Mouse (Mus musculus): ENCODE measurements around the gene Barx2. TPM values are rescaled to one million over a fixed set of nuclear protein-coding genes. Genes with fewer than 3 reads are reported as not detected.

Gene Barx2
- polyA plus RNA-seq, 1 experiment from 2014 or later: not detected

DNA sequence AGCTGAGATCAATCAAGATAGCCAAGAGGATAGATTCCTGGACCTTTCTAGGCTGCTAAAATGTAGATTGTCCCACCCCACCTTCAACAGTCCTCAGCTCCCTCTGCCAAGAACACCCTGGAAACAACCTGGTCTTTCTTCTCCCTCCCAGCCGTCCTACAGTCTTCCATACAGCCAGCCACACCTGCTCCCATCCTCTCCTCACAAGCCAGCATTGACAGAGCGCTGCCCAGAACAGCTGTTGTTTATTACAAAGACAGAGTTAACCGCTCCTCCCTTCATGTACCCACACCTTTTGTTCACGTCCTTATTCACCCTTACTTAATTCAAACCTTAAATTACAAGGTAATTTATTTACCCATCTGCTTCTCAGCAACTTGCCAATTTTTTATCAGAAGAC, 41.9 kb downstream of the Barx2 start:
- Histone ChIP-seq H3K4me1 (ENCODE audit: control insufficient read depth, insufficient read depth, low read length) (no peaks in the 10 kb centered on the region), H3K4me3 (ENCODE audit: low read length) (no peak overlapping the region), H3K27ac (ENCODE audit: low read length) (no peak overlapping the region), H3K9ac (ENCODE audit: low read length) (no peak overlapping the region), H3K36me3 (ENCODE audit: control insufficient read depth, insufficient read depth) (no peaks in the 10 kb centered on the region), H3K9me3 (replicated peaks; ENCODE audit: control insufficient read depth, low read length) (no peaks in the 10 kb centered on the region), H3K27me3 (ENCODE audit: control insufficient read depth, insufficient read depth, low read length) (no peaks in the 10 kb centered on the region), H3K4me2 (ENCODE audit: low read depth, low read length) (no peak overlapping the region)
- WGBS: 56% methylated on average over 4 of the region's 4 CpGs
- no peak for ATAC-seq (replicated peaks; ENCODE audit: extremely low read depth, insufficient read depth, low FRiP score)

DNA sequence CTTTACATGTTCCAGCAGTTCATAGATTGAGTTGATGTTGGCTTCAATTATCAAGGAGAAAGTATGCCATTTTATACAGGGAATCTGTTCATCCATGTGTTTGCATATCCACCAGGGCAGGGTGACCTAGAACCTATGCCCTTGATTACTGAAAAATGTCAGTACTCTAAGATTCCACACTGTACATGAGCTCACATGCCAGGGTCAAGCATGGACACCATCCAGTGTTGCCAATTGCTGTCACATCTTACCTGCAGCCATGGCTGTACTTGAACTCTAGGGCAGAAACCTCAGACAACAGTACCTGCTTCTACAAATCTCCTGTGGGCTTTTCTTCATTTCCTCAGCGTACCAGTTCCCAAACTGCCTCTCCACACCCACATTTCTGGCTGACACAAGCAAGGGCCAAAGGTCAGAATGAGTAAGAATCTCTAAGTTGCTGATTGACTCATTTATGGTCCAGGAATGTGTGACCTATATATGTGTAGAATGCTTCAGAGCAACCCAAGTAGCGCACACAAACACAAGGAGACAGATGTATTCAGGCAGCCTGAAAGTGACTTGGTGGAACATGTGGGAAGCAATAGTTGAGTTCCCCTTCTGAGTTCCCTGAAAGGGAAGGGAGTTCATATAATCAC, 44.3 kb downstream of the Barx2 start:
- no peak overlapping the region for H3K9ac ChIP-seq (ENCODE audit: low read length)
- no peak overlapping the region for H3K4me3 ChIP-seq (ENCODE audit: low read length)
- H3K4me1 ChIP-seq (ENCODE audit: control insufficient read depth, insufficient read depth, low read length): no peaks in the 10 kb centered on the region
- no peak overlapping the region for H3K4me2 ChIP-seq (ENCODE audit: low read depth, low read length)
- H3K36me3 ChIP-seq (ENCODE audit: control insufficient read depth, insufficient read depth): no peaks in the 10 kb centered on the region
- H3K27ac ChIP-seq (ENCODE audit: low read length): no peak overlapping the region
- no peaks in the 10 kb centered on the region for H3K9me3 ChIP-seq (replicated peaks; ENCODE audit: control insufficient read depth, low read length)
- no peak for ATAC-seq (replicated peaks; ENCODE audit: extremely low read depth, insufficient read depth, low FRiP score)
- H3K27me3 ChIP-seq (ENCODE audit: control insufficient read depth, insufficient read depth, low read length): no peaks in the 10 kb centered on the region
- 77% methylated on average over 2 of the region's 2 CpGs for WGBS

DNA sequence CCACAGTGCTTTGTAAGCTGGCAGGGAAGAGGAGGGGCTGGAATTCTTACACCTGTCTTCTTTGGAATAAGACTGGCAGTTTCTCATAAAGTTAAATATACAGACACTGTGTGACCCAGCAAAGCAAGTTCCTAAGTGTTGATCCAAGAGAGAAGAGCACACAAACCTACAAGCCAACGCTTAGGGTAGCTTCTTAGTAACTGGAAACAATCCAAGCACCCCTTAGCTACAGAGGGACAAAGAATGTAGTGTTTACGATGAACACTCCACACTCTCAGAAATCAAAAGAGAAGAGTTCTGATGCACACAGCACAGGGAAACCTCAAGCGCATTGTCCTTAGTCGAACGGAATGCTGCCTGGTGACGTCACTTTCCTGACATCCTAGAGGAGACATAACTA, 49.4 kb downstream of the Barx2 start:
- ATAC-seq (replicated peaks; ENCODE audit: extremely low read depth, insufficient read depth, low FRiP score): no peak
- WGBS: 54% methylated on average over 6 of the region's 6 CpGs
- H3K36me3 ChIP-seq (ENCODE audit: control insufficient read depth, insufficient read depth): no peaks in the 10 kb centered on the region
- H3K27me3 ChIP-seq (ENCODE audit: control insufficient read depth, insufficient read depth, low read length): peaks cover 5% of the 10 kb centered on the region
- H3K4me3 ChIP-seq (ENCODE audit: low read length): no peak overlapping the region
- no peaks in the 10 kb centered on the region for H3K4me1 ChIP-seq (ENCODE audit: control insufficient read depth, insufficient read depth, low read length)
- H3K9ac ChIP-seq (ENCODE audit: low read length): no peak overlapping the region
- H3K27ac ChIP-seq (ENCODE audit: low read length): no peak overlapping the region
- H3K4me2 ChIP-seq (ENCODE audit: low read depth, low read length): no peak overlapping the region
- H3K9me3 ChIP-seq (replicated peaks; ENCODE audit: control insufficient read depth, low read length): no peaks in the 10 kb centered on the region

DNA sequence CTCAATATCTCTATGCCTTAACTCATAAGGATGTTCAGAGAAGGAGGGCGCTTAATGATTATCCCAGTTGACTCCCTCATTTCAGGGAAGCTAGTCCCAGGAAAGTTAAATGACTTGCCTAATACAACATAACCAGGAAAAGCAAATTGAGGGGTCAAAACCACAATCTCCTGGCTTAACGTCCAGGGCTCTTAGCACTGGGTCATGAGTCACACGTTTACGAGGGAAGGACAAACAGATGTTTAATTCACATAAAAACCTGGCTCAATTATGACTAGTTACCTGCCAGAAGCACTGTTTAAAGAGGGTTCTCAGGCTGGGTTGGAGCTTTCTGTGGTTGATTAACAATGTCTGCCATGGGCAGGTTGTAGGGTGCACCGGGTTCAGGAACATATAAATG, 53.8 kb downstream of the Barx2 start:
- H3K9ac ChIP-seq (ENCODE audit: low read length): no peak overlapping the region
- H3K4me3 ChIP-seq (ENCODE audit: low read length): no peak overlapping the region
- no peaks in the 10 kb centered on the region for H3K4me1 ChIP-seq (ENCODE audit: control insufficient read depth, insufficient read depth, low read length)
- H3K36me3 ChIP-seq (ENCODE audit: control insufficient read depth, insufficient read depth): no peaks in the 10 kb centered on the region
- no peak overlapping the region for H3K27ac ChIP-seq (ENCODE audit: low read length)
- no peak overlapping the region for H3K4me2 ChIP-seq (ENCODE audit: low read depth, low read length)
- 85% methylated on average over 5 of the region's 5 CpGs for WGBS
- peaks cover 14% of the 10 kb centered on the region for H3K27me3 ChIP-seq (ENCODE audit: control insufficient read depth, insufficient read depth, low read length)
- H3K9me3 ChIP-seq (replicated peaks; ENCODE audit: control insufficient read depth, low read length): no peaks in the 10 kb centered on the region
- no peak for ATAC-seq (replicated peaks; ENCODE audit: extremely low read depth, insufficient read depth, low FRiP score)

DNA sequence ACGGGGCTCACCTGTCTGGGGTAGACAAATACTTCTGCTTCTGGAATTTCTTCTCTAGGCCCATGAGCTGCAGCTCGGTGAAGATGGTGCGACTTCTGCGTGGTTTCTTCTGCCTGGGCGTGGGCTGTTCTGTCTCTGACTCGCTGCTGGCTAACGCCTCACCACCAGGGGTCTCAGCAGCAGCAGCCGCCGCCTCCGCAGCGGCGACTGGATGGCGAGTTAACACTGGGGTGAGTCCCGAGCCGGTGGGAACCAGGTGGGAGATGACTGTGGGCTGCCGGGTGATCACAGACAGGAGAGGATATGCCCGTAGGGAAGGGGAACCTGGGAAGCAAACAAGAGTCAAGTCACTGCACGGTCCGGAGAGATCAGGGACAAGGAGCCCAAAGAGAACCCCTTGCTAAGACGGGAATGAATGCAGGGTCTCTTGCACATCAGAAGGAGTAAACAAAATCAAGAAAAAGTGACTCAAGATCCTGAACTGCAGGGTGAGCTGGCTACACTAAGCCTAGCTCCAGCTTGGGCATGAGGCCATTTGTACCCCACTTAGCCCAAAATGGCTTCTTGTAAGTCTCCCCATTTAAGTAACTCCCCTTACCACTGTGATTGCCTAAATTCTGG, 54.4 kb downstream of the Barx2 start:
- peak overlapping the region; percentile 11; the same call in 1 of the 2 replicates for H3K4me3 ChIP-seq (ENCODE audit: low read length)
- no peaks in the 10 kb centered on the region for H3K9me3 ChIP-seq (replicated peaks; ENCODE audit: control insufficient read depth, low read length)
- 8% methylated on average over 20 of the region's 20 CpGs for WGBS
- H3K27me3 ChIP-seq (ENCODE audit: control insufficient read depth, insufficient read depth, low read length): peaks cover 14% of the 10 kb centered on the region
- H3K27ac ChIP-seq (ENCODE audit: low read length): no peak overlapping the region
- H3K4me1 ChIP-seq (ENCODE audit: control insufficient read depth, insufficient read depth, low read length): no peaks in the 10 kb centered on the region
- peak overlapping the region; percentile 60 for H3K4me2 ChIP-seq (ENCODE audit: low read depth, low read length)
- H3K36me3 ChIP-seq (ENCODE audit: control insufficient read depth, insufficient read depth): no peaks in the 10 kb centered on the region
- H3K9ac ChIP-seq (ENCODE audit: low read length): no peak overlapping the region
- ATAC-seq (replicated peaks; ENCODE audit: extremely low read depth, insufficient read depth, low FRiP score): no peak

DNA sequence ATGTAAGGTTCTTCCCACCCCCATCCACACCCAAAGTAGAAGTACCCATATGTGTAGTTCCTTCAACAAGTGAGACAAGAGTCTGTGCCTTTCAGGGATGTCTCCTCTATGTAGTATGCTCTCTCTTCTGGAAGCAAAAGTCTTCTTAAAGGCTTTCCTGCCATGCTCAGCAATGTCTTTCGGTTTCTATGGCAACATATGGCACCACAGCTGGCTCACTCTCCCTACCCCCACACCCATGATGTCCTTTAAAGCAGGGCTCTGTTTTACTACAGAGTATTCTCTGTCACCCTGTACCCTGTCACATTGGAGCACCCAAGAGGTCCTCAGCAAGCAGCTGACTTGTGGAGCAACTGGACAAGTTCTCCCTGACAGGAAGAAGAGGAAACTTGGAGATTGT, 55.8 kb downstream of the Barx2 start:
- Histone ChIP-seq H3K9ac (ENCODE audit: low read length) (no peak overlapping the region), H3K4me2 (ENCODE audit: low read depth, low read length) (no peak overlapping the region), H3K27ac (ENCODE audit: low read length) (no peak overlapping the region), H3K36me3 (ENCODE audit: control insufficient read depth, insufficient read depth) (no peaks in the 10 kb centered on the region), H3K4me1 (ENCODE audit: control insufficient read depth, insufficient read depth, low read length) (no peaks in the 10 kb centered on the region), H3K4me3 (ENCODE audit: low read length) (no peak overlapping the region), H3K27me3 (ENCODE audit: control insufficient read depth, insufficient read depth, low read length) (peaks cover 14% of the 10 kb centered on the region), H3K9me3 (replicated peaks; ENCODE audit: control insufficient read depth, low read length) (no peaks in the 10 kb centered on the region)
- no peak for ATAC-seq (replicated peaks; ENCODE audit: extremely low read depth, insufficient read depth, low FRiP score)
- WGBS: 67% methylated on average over 1 of the region's 1 CpGs

DNA sequence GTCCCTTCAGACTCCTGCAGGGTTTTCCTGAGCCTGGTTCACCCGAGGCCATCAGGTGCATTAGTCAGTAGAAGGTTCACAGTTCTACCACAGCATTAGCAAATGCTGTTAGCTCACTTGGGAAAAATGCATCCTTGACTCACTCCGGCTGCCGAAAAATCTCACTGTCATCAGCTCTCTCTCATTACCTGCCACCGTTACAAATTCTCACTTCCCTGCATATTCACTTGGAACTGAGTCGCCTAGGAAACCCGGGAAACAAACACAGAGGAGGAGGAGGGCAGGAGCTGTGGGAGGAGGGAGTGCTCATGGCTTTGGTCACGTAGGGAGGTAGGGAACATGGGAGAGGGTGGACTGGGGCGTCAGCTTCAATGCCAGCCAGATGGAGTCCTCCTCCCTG, 56.8 kb downstream of the Barx2 start:
- H3K4me2 ChIP-seq (ENCODE audit: low read depth, low read length): no peak overlapping the region
- ATAC-seq (replicated peaks; ENCODE audit: extremely low read depth, insufficient read depth, low FRiP score): no peak
- no peak overlapping the region for H3K9ac ChIP-seq (ENCODE audit: low read length)
- no peak overlapping the region for H3K4me3 ChIP-seq (ENCODE audit: low read length)
- no peak overlapping the region for H3K27ac ChIP-seq (ENCODE audit: low read length)
- H3K9me3 ChIP-seq (replicated peaks; ENCODE audit: control insufficient read depth, low read length): no peaks in the 10 kb centered on the region
- 33% methylated on average over 8 of the region's 8 CpGs for WGBS
- no peaks in the 10 kb centered on the region for H3K36me3 ChIP-seq (ENCODE audit: control insufficient read depth, insufficient read depth)
- no peaks in the 10 kb centered on the region for H3K4me1 ChIP-seq (ENCODE audit: control insufficient read depth, insufficient read depth, low read length)
- H3K27me3 ChIP-seq (ENCODE audit: control insufficient read depth, insufficient read depth, low read length): peaks cover 14% of the 10 kb centered on the region

DNA sequence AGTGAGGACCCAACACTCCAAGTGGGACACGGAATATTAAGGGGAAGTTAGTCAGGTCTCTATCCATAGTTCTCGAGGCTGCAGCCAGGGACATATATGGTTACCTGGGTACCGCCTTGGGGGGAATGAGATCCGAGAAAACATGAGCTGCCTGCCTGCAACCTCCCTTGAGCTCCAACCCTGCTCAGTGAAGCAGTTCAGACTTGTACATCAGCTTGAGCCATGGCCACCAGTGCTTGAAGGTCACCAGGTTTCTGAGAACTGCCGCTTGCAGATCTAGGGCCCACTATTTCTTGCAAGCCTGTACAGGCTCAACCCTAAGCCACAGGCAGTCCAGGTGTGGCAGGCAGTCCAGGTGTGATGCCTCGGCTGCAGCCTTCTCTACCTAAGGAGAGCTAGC, 57.6 kb downstream of the Barx2 start:
- Histone ChIP-seq H3K9me3 (replicated peaks; ENCODE audit: control insufficient read depth, low read length) (no peaks in the 10 kb centered on the region), H3K27me3 (ENCODE audit: control insufficient read depth, insufficient read depth, low read length) (peaks cover 14% of the 10 kb centered on the region), H3K36me3 (ENCODE audit: control insufficient read depth, insufficient read depth) (no peaks in the 10 kb centered on the region), H3K4me1 (ENCODE audit: control insufficient read depth, insufficient read depth, low read length) (no peaks in the 10 kb centered on the region), H3K27ac (ENCODE audit: low read length) (no peak overlapping the region), H3K4me3 (ENCODE audit: low read length) (no peak overlapping the region), H3K9ac (ENCODE audit: low read length) (no peak overlapping the region), H3K4me2 (ENCODE audit: low read depth, low read length) (no peak overlapping the region)
- ATAC-seq (replicated peaks; ENCODE audit: extremely low read depth, insufficient read depth, low FRiP score): no peak
- 76% methylated on average over 6 of the region's 6 CpGs for WGBS

DNA sequence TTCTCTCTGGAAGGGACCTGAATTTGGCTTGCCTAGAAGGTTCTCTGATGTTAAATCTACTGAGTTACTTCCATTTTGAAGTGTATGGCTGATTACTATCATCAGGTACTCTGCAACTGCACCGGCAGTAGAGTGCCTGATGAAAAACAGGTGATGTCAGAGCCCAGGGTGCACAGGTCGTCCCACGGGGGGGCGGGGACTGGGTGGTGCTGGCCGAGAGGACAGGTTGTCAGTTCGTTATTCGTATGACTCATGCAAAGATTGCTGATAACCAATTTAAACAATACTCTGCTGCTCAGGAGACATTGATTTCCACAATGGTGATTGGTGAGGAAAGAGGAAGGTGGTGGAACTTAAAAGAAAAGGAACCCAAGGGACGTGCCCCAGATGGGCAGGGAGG, 61.6 kb downstream of the Barx2 start:
- Histone ChIP-seq H3K9ac (ENCODE audit: low read length) (no peak overlapping the region), H3K36me3 (ENCODE audit: control insufficient read depth, insufficient read depth) (no peaks in the 10 kb centered on the region), H3K4me1 (ENCODE audit: control insufficient read depth, insufficient read depth, low read length) (no peaks in the 10 kb centered on the region), H3K4me2 (ENCODE audit: low read depth, low read length) (no peak overlapping the region), H3K27me3 (ENCODE audit: control insufficient read depth, insufficient read depth, low read length) (no peaks in the 10 kb centered on the region), H3K4me3 (ENCODE audit: low read length) (no peak overlapping the region), H3K27ac (ENCODE audit: low read length) (no peak overlapping the region), H3K9me3 (replicated peaks; ENCODE audit: control insufficient read depth, low read length) (no peaks in the 10 kb centered on the region)
- 49% methylated on average over 8 of the region's 8 CpGs for WGBS
- no peak for ATAC-seq (replicated peaks; ENCODE audit: extremely low read depth, insufficient read depth, low FRiP score)

All from heart, embryonic 16.5 days (tissue).